Mouse (Mus musculus) testis, adult 2 months (tissue): ENCODE measurements around the gene Nav1. TPM values are rescaled to one million over a fixed set of nuclear protein-coding genes. Genes with fewer than 3 reads are reported as not detected.

Experiments
- H3K27ac ChIP-seq: fragments of 200-500 bp; 2 replicates; pipeline ENCODE4 v1.5.1; 2012; ENCODE audit warnings: low read depth, low read length; ENCODE audit not compliant: control insufficient read depth, insufficient read depth
- H3K27me3 ChIP-seq: fragments of 200-500 bp; 2 replicates; pipeline ENCODE4 v1.6.1; 2012; ENCODE audit warnings: mild to moderate bottlenecking, low read length, moderate library complexity; ENCODE audit not compliant: control insufficient read depth, insufficient read depth
- H3K36me3 ChIP-seq: fragments of 200-500 bp; 2 replicates; pipeline ENCODE4 v1.6.1; 2012; ENCODE audit warnings: mild to moderate bottlenecking, low read length; ENCODE audit not compliant: control insufficient read depth, insufficient read depth
- H3K4me1 ChIP-seq: fragments of 200-500 bp; 2 replicates; pipeline ENCODE4 v1.6.1; 2012; ENCODE audit warnings: low read length; ENCODE audit not compliant: control insufficient read depth, insufficient read depth
- H3K4me3 ChIP-seq: fragments of 200-500 bp; 2 replicates; pipeline ENCODE4 v1.5.1; 2012; ENCODE audit warnings: low read depth, mild to moderate bottlenecking, low read length, moderate library complexity, mixed read lengths; ENCODE audit not compliant: control insufficient read depth
- CTCF ChIP-seq: fragments of 200-500 bp; IDR thresholded peaks from 2 replicates; pipeline ENCODE4 v1.5.1; 2012; ENCODE audit warnings: low read depth, mild to moderate bottlenecking, inconsistent platforms, low read length, moderate library complexity; ENCODE audit not compliant: control insufficient read depth, insufficient read depth, insufficient replicate concordance
- POLR2A ChIP-seq: fragments of 200-500 bp; IDR thresholded peaks from 2 replicates; pipeline ENCODE4 v1.6.1; 2012; ENCODE audit warnings: low read depth, mild to moderate bottlenecking, inconsistent platforms, low read length, moderate library complexity; ENCODE audit not compliant: control insufficient read depth
- polyA plus RNA-seq: library from polyadenylated mRNA; depleted of rRNA; stranded (reverse); fragments of >200 nt; gene quantifications from 2 replicates; pipeline ENCODE4 v1.2.3, GENCODE M21; 2012

Gene Nav1
- polyA plus RNA-seq, 1 experiment = 2.0 TPM

GRCm38 (mm10) chr1:135636111-135636511 lies 29.0 kb upstream of the Nav1 start:
- H3K36me3 ChIP-seq = no peaks in the 10 kb centered on the region
- H3K27me3 ChIP-seq = no peaks in the 10 kb centered on the region
- H3K4me1 ChIP-seq = no peaks in the 10 kb centered on the region
- H3K4me3 ChIP-seq = no peak overlapping the region
- no peak overlapping the region for H3K27ac ChIP-seq
- TF ChIP-seq POLR2A (no peak), CTCF (no peak)

GRCm38 (mm10) chr1:135635323-135636064 lies 28.4 kb upstream of the Nav1 start:
- Histone ChIP-seq H3K4me3 (no peak overlapping the region), H3K27ac (no peak overlapping the region), H3K4me1 (no peaks in the 10 kb centered on the region), H3K27me3 (no peaks in the 10 kb centered on the region), H3K36me3 (no peaks in the 10 kb centered on the region)
- TF ChIP-seq CTCF = no peak
- no peak for TF ChIP-seq POLR2A

GRCm38 (mm10) chr1:135634791-135635190 lies 27.7 kb upstream of the Nav1 start:
- Histone ChIP-seq H3K27ac (no peak overlapping the region), H3K4me1 (no peaks in the 10 kb centered on the region), H3K36me3 (no peaks in the 10 kb centered on the region), H3K27me3 (no peaks in the 10 kb centered on the region), H3K4me3 (no peak overlapping the region)
- TF ChIP-seq CTCF = no peak
- no peak for TF ChIP-seq POLR2A

- no peak overlapping the region for H3K4me3 ChIP-seq
- H3K4me1 ChIP-seq = no peaks in the 10 kb centered on the region
- no peak overlapping the region for H3K27ac ChIP-seq
- H3K27me3 ChIP-seq = no peaks in the 10 kb centered on the region
- TF ChIP-seq CTCF (no peak), POLR2A (no peak)
- H3K36me3 ChIP-seq = no peaks in the 10 kb centered on the region
These were observed 26.8 kb upstream of the Nav1 start for GRCm38 (mm10) chr1:135633884-135634283.

- H3K4me3 ChIP-seq = no peak overlapping the region
- H3K36me3 ChIP-seq = no peaks in the 10 kb centered on the region
- H3K27me3 ChIP-seq = no peaks in the 10 kb centered on the region
- H3K27ac ChIP-seq = no peak overlapping the region
- TF ChIP-seq POLR2A (no peak), CTCF (no peak)
- no peaks in the 10 kb centered on the region for H3K4me1 ChIP-seq
These were observed 26.4 kb upstream of the Nav1 start for GRCm38 (mm10) chr1:135633478-135633877.

GRCm38 (mm10) chr1:135632199-135632598 lies 25.1 kb upstream of the Nav1 start:
- no peak overlapping the region for H3K27ac ChIP-seq
- TF ChIP-seq CTCF (no peak), POLR2A (no peak)

GRCm38 (mm10) chr1:135631515-135631914 lies 24.4 kb upstream of the Nav1 start:
- no peaks in the 10 kb centered on the region for H3K4me1 ChIP-seq
- no peak for TF ChIP-seq POLR2A
- TF ChIP-seq CTCF = no peak
- H3K27me3 ChIP-seq = no peaks in the 10 kb centered on the region
- H3K4me3 ChIP-seq = no peak overlapping the region
- H3K36me3 ChIP-seq = no peaks in the 10 kb centered on the region
- no peak overlapping the region for H3K27ac ChIP-seq

More at GRCm38 (mm10) chr1:135632199-135632598, 25.1 kb upstream of the Nav1 start:
- Histone ChIP-seq H3K27me3 (no peaks in the 10 kb centered on the region), H3K4me3 (no peak overlapping the region), H3K4me1 (no peaks in the 10 kb centered on the region), H3K36me3 (no peaks in the 10 kb centered on the region)
